Mouse (Mus musculus) left cerebral cortex, adult 18-20 months (tissue): ENCODE measurements around the gene Taf12. TPM values are rescaled to one million over a fixed set of nuclear protein-coding genes. Genes with fewer than 3 reads are reported as not detected.
A peak's percentile ranks its signal among the peaks of the same experiment; 100 is the strongest.

ENCODE experiments used
- DNase-seq, 2 experiments: peaks; one replicate each; pipeline ENCODE4 v3.0.0; 2021 to 2022; ENCODE audit warnings: low spot score in 2 of 2, mixed read lengths in 1 of 2
- long read RNA-seq, 2 experiments: library from polyadenylated mRNA; stranded (forward); transcript quantifications; one replicate each; pipeline ENCODE4 v2.0.0; 2021
- total RNA-seq, 2 experiments: library from RNA; stranded (reverse); gene quantifications; 2 replicates each; pipeline ENCODE4 v1.2.3; 2021

Gene Taf12
- 10 to 100 TPM; 23.1 to 24.5 TPM for total RNA-seq
- long read RNA-seq, experiment 1, transcript Taf12-201 (6 exons, 3,787 nt): major isoform, 43 of 49 reads
- long read RNA-seq, experiment 1, partial matches to known transcripts: 4 of 49 reads
- long read RNA-seq, experiment 1, other reads (novel, unspliced or antisense): 2 of 49 reads
- long read RNA-seq, experiment 2, transcript Taf12-201 (6 exons, 3,787 nt): major isoform, 41 of 45 reads
- long read RNA-seq, experiment 2, partial matches to known transcripts: 0 of 45 reads
- long read RNA-seq, experiment 2, other reads (novel, unspliced or antisense): 4 of 45 reads

DNA sequence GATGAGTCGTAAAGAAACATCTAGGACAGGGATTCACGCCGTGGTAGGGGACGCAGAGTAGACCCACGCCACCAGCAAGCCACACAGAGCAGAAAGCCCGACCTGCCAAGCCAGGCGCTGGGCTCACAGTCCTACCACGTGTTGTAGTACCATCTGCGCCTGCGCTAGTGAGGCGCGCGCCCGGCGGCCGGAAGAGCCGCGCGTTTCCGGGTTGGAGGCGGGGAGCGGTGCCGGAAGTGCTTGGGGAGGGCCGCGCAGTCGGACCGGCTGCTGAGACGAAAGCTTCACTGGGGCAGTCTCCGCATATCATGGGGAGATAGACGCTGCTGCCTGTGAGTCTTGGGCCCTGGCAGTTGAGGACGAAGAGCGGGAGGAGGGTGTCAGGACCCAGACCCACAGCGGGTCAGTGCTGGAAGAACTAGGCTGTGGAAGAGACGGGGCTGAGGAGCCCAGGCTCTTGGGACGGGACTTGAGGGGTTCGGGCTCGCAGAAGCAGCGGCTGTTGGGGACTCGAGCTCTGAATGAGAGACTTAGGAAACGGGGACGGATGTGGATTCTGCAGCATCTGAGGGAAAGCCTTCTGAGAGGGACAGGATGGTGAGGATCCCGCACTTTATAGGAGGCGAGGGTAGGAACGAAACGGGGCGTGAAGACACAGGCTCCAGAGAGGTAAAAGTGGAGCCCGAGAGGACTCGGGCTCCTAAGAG is at the start of gene Taf12:
Gene Taf12, plus strand, starts transcription at position 220 of the 707 bp plus-strand sequence.
- DNase-seq: peak; percentile 88 to 93

DNA sequence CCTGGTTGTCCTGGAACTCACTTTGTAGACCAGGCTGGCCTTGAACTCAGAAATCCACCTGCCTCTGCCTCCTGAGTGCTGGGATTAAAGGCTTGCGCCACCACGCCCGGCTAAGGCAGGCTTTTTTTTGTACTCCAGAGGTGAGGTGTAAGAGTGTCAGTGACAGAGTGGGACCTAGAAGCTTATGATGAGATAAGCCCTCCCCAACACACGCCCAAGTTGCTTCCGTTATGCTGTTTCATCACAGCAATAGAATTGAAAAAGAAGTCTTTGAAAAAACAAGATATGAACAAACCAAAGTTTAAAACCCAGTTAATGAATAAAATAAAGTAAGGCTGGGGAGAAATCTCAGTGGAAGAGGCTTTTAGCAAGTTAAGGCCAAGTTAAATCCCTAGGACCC is 43.8 kb upstream of the Taf12 start:
- no peak for DNase-seq

DNA sequence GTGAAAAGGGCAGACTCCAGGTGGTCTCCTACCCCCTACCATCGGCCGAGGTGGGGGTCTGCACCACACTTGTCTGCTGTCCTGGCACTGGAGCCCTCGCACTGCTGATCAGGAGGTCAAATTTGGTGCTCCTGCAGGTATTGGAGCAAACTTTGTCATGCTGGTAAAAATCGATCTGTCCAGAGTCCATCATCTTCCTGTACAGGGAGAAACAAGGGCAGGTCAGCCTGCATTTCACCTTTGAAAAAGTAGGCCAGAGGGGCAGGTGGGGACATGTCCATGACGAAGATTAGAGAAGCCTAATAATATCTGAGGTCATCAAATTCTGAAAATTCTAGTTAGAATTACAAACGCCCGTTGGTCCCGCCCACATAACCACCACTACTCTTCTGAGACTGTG is 39.5 kb upstream of the Taf12 start:
- no peak for DNase-seq

DNA sequence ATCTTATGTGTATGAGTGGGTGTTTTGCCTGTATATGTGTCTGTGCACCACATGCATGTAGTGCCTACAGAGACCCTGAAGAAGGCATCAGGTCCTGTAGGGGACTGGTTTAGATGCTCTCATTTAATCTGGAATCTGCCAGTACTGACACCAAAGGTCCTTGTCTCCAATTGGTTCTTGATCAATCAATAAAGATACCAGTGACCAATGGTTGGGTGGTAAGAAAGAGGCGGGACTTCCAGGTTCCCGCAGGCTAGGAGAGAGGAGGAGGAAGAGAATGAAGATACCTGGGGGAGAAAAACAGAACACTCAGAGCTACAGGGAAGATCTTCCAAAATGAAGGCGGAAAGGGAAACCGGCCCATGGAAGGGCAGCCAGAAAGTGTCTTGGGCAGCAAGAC is 35.8 kb upstream of the Taf12 start:
- DNase-seq: no peak

DNA sequence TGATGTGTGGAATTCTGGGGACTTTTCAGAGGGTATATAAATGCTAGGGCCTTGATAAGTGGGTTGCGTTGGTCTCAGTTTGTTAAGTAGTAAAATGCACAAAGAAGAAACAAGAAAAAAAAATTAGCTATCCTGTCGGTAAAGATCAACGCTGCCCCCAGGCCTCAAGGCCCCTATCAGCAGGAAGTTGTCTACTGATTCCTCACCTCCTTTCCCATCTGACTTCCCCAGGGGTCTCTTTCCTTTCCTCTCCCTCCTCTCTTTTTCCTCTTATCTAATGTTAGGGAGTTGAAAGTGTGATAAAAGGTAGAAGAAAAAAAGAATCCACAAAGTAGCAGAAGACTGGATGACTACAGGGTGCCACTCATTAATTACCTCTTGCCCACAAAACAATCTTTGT is 33.8 kb upstream of the Taf12 start:
- DNase-seq: no peak

DNA sequence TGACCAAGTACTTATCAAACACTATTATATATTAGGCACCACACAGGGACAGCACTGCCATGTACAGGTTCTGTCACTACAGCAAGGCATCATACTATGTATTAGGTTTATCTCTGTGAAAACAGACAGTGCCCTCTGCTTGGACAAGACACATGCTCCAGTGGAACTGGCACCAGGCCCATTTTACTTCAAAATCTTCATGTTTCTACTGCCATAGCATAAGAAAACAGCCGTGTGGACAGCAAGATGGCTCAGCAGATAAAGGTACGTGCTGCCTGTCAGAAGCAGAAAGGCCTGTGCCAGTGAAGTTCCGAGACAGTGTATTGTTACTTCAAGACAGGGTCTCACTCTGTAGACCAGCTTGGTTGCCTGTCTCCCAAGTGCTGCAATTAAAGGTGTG is 33.0 kb upstream of the Taf12 start:
- no peak for DNase-seq

DNA sequence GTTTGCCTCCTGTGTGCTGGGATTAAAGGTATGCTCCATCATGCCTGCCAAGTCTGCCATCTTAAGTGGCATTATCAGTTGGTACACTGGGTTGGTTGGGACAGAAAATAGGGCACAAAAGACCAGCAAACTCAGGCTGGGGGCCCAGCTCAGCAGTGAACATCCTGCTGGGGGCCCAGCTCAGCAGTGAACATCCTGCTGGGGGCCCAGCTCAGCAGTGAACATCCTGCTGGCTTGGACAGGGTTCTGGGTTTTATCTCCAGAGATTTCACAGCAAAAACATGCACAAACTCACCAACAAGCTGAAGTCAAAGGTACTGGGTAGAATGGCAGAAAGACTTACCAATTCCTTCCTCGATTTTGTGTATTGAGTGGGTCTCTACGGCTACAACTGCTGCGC is 28.5 kb upstream of the Taf12 start:
- DNase-seq: no peak

DNA sequence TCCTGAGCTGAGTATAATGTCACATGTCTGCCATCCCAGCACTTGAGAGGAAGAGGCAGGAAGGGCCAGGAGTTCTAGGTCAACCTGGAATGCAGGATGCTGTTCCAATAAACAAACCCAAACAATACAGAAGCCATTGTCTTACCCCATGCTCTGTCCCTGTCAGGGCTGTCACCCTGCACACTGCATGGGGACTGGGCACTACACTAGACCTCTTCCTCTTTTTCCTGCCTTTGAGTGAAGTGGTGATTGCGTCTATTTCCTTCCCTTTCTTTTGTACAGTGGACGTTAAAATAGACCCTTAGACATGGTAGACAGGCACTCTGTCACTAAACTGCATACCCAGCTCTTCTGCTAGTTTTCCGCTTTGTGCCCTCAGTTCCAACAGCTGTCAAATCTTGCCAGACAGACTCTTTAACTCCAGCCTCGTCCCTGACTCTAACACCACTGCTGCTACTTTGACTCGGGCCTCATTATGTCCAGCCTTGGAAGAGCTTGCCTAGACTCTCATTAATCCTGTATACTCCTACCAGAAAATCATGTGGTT is 26.7 kb upstream of the Taf12 start:
- DNase-seq: no peak

DNA sequence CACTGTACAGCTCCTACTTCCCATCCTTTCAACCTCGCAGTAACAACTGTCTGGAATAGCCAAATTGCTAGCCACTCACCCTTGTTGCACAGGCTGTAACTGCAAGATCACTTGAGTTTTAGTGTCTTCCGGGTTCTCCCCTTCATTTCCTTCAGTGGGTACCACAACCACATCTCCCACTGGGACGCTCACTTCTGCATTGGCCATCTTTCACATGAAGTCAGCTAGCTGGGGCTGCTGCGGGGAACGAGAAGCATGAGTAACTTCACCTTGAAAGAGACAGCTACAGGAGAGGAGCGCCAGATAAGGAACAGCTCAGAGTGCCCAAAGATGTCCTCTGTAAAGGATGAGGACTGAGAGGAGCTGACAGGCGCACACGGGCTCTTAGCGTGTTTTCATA is 22.6 kb upstream of the Taf12 start:
- no peak for DNase-seq

DNA sequence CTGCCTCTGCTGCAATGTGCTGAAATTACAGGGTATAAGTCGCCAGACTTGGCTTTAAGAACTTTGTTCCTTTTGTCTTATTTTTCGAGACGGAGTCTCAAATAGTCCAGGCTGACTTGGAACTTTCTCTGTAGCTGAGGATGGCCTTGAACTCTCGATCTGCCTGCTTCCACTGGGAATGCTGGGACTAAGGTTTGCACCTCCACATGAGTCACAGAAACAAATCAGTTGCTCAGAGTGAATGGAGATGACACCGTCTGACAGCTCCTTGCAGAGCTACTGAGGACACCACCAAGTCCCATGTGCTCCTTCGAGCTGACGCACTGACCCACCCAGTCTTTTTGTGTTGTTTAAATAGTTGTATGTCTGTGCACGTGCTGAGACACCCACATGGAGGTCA is 21.0 kb upstream of the Taf12 start:
- DNase-seq: no peak

DNA sequence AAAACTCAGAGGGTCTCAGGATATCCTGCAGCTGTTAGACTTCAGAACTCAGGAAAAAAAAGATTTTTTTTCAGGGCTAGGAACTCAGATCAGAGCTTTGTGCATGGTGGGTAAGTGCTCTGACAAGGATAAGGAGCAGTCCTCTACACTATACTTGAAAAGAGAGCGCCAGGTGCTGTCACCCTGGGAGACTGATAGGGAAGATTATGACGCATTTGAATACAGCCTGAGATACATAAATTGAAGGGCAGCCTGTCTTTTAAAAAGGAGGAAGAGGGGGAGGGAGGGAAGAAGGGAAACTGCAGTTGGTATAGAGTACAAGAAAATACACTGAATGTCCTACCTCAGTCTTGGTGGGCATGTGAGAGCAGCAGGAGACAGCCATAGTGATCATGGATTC is 20.6 kb upstream of the Taf12 start:
- DNase-seq: no peak

DNA sequence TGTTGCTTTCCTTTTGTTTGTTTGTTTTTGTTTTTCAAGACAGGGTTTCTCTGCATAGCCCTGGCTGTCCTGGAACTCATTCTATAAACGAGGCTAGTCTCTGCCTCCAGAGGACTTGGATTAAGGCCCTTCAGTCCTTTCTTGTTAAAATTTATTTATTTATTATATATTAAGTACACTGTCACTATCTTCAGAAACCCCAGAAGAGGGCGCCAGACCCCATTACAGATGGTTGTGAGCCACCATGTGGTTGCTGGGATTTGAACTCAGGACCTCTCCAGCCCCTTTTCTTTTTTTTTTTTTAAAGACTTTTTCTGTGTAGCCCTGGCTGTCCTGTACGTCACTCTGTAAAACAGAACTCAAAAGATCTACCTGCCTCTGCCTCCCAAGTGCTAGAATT is 19.2 kb upstream of the Taf12 start:
- no peak for DNase-seq

DNA sequence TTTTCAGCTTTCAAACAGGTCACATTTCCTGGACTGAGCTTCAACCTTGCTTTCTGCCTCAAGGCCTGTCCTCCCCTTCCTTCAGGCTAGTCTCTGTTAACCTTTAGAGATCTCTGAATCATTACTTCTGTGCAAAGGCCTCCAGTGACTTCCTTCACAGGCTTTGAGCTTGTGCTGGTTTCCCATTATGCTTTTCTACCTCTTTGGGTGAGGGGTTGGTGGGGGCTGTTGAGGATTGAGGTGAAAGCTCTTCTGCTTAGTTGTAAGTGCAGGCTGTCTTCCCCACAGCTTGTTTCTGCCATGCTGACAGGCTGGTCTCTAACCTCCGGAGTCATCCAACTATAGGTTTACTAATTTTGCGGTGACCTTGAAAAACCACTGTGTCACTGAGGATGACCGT is 17.8 kb upstream of the Taf12 start:
- DNase-seq: no peak

DNA sequence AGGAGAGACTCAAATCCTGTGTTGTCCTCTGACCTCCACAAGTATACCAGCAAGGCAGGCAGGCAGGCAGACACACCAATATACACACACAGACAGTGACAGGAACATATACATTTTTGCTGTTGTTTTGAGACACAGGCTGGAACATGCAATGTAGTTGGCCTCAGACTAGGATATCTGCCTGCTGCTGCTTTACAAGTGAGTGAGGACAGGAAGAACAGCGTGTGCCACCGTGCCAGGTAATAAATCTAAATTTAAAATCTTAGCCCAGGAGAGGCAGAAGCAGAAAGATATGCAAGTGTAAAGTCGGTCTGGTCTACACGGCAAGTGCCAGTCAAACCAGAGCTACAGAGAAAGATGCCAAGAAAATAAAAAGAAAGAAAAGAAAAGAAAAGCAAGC is 14.9 kb upstream of the Taf12 start:
- no peak for DNase-seq

DNA sequence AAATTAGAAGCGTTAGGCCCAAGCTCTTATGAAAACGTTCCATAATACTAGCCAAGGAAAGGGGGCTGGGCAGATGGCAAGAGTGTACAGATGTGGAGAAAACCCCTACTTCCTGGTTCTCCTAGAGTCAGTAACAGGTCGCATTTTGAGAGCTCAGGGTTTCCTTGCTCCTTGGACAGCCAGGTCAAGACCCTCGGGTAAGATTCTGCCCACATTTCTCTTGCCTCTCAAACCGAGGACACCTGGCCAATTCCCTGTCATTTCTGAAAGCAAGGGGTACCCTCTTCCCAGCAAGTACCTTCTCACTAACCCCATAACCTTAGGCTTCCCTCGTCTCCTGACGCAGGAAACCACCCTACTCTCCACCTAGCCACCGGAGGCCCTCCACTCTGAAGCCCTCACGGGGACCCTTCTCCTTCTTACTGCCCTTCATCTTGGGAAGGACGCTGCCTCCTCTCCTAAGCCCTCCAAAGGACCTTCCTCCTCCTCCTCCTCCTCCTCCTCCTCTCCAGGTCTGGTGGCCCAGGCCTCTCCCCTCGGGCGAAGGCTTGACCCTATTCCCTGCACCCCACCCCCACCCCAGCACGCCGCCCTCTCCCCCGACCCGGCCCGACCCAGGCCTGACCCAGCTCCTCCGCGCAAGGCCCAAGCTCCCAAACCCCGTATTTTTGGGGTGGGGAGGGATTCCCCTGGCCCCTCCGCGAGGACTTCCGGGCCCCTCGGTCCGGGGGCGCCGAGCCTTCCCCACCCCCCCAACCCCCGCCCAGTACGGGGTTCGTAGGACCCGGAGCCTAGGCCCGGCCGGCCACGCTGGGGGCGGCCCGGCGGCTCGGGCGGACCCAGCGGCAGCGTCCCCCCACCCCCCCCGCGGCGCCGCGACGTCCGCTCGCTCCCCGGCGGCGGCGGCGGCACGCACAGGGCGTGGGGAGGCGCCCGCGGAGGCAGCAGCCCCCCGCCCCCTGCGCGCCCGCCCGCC is 13.5 kb upstream of the Taf12 start:
- DNase-seq: peak; percentile 14 to 38

DNA sequence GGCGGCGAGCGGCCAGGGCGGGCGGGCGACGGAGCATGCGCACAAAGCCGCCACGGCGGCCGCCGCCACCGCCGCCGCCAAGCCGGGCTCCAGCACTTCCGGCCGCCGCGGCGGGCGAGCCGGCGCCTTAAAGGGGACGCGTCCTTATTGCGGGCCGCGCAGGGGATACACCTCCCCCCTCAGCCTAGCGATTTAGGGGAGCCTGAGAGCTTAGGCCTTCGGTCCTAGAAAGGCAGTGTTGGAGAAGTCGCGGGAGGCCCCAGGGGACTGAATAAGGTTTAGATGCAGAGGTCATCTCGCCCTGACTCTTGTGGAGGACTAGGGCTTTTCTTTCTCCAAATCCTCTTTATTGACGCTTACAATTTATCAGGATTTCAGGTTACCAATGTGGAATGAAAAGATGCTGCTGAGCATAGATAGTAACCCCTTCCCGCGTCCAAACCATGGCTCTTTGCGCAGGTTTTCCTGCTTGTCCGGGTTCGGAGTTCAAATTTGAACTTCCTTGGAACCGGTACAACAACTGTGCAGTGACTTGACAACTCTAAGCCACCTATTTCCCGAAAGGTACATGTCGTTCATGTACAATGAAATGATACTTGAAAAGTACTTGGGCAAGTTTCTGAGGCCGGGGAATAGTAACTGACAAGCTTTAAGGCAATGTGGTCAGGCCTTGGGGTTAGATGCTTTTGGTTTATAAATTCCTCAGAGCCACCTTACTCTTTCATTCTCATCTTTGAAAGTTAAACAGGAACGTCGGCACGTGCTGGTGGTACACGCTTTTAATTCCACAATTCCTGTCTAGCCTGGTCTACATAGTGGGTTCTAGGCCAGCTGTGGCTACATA is 12.4 kb upstream of the Taf12 start, which contains the start of gene Gmeb1:
Gene Gmeb1, minus strand, starts transcription at position 89 of the 844 bp plus-strand sequence.
- DNase-seq: peak; percentile 76 to 79

DNA sequence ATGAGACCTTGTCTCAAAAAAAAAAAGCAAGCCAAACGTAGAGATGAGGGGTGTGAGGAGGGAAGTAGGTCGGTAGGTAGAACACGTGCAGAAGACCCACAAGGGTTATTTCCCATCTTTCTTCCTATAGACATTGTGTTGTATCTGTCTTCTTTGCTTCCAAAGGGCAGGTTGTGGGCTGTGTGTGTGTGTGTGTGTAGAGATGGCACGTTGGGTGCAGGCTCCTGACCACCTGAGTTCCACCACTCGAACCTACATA is 11.9 kb upstream of the Taf12 start:
- no peak for DNase-seq

DNA sequence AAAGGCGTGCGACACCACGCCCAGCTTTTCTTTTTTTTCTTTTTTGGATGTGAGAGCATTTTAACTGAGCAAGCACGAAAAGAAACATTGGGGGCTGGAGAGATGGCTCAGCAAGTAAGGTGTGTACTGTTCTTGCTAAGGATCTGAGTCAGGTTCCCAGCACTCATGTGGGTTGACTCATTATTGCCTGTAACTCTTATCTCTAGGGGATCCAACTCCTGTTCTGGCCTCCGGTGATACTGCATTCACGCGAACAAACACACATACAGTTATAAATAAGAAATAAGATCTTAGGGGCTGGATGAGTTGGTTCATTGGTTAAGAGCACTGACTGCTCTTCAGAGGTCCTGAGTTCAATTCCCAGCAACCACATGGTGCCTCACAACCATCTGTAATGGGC is 10.9 kb upstream of the Taf12 start:
- DNase-seq: no peak

DNA sequence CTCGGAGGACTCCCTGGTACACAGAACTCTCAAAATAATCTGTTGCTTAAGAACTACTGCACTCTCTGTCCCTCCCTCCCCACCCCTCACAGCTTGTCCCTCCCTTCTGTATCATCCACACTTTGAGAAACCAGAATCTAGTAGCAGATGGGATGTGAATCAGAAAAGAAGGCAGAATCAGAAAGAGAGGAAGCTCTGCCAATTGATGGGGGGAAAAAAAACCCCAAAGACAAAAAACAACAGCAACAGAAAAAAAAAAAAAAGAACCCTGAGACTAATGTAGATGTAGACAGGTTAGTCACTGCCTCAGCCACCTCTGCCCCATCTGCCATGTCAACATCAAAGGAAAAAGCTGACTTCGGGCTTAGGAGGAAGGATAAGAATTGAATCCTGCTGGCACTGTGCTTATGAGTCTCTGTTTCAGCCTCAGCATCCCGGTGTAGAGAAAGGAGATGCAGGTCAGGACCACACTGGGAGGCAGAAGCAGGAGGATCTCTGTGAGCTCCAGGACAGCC is 7.3 kb upstream of the Taf12 start:
- DNase-seq: peak in 1 of 2 experiments; percentile 15

DNA sequence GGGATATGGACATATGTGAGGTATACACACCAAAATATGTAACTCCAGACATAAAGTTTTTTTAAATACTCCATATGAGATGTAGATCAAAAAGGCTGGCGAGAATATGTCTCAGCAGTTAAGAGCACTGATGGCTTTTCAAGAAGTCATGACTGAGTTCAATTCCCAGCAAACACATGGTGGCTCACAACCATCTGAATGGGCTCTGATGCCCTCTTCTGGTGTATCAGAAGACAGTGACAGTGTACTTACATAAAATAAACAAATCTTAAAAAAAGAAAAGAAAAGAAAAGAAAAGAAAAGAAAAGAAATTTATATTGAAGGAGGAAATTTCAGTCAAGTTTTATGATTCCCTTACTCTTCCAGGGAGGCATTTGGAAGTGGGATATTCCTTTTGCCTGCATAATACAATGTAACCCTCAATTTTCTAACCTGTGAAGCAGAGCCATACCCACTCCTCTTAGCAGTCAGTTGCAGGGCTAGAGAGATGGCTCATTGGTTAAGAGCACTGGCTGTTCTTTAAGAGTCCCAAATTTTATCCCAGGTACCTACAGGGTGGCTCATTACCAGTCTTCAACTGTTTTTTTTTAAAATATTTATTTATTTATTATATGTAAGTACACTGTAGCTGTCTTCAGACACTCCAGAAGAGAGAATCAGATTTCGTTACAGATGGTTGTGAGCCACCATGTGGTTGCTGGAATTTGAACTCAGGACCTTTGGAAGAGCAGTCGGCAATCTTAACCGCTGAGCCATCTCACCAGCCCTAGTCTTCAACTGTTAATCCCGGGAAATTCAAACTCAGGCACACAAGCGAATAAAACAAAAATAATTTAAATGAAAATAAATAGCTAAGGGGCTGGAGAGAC is 5.1 kb upstream of the Taf12 start:
- no peak for DNase-seq
